Mouse (Mus musculus): ENCODE data around the gene Fam71a.

The Fam71a gene

GRCm38 (mm10) chr1:191122744-191123143, 41.9 kb downstream of the Fam71a start:
- peak; percentile 61 for DNase-seq (ENCODE audit: low spot score)

GRCm38 (mm10) chr1:191115514-191116238, 48.9 kb downstream of the Fam71a start:
- no peak for DNase-seq (ENCODE audit: low spot score)

- no peak for DNase-seq (ENCODE audit: low spot score)
These were observed 49.7 kb downstream of the Fam71a start for GRCm38 (mm10) chr1:191114868-191115267.

All from lung, postnatal 25 days (tissue).